Mouse (Mus musculus) CH12.LX (cell line): ENCODE data around the gene Galnt4.

Experiments used
- CTCF ChIP-seq, 2 experiments: IDR thresholded peaks in 1 of 2; conservative IDR thresholded peaks in 1 of 2; 2 replicates each; pipeline ENCODE4 v1.5.1; 2011 to 2012; ENCODE audit warnings: low read depth in 2 of 2, low read length in 2 of 2, improper control_type of control experiment in 1 of 2, inconsistent platforms in 1 of 2, mild to moderate bottlenecking in 1 of 2, moderate library complexity in 1 of 2
- GABPA ChIP-seq: IDR thresholded peaks from 2 replicates; pipeline ENCODE4 v1.6.1; 2012; ENCODE audit warnings: low read depth, low read length, improper control_type of control experiment, inconsistent platforms; ENCODE audit not compliant: insufficient replicate concordance
- HCFC1 ChIP-seq: IDR thresholded peaks from 2 replicates; pipeline ENCODE4 v1.6.1; 2012; ENCODE audit warnings: low read depth, mild to moderate bottlenecking, inconsistent platforms, low read length, improper control_type of control experiment
- POLR2A ChIP-seq: IDR thresholded peaks from 2 replicates; pipeline ENCODE4 v1.6.1; 2011; ENCODE audit warnings: low read depth, mild to moderate bottlenecking, improper control_type of control experiment, low read length

DNA sequence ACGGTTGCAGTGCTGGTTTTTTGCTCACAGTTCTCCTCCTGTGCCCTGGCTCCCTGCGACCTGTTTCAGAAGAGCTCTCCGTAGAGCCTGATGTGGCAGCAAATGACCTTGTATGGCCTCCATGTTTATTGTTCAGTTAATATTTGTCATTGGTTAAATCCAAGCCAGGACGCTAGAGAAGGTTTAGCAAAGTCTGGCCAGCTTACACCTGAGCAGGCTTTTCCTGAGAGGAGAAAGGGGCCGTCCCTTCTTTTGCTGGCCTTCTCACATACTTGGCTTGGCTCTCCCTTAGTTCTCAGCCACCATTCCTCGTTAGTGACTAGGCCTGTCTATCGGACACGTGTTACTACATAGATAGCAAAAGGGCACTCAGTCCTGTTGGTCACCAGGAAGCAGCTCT, 46.7 kb downstream of the Galnt4 start:
- TF ChIP-seq HCFC1: no peak
- no peak for TF ChIP-seq POLR2A
- TF ChIP-seq CTCF (conservative IDR thresholded peaks at IDR 0.05 in 1 of 2, IDR thresholded peaks at IDR 0.05 in 1 of 2; ENCODE audit: low read depth in 2 of 2, low read length in 2 of 2): no peak
- no peak for TF ChIP-seq GABPA
